Mouse (Mus musculus): ENCODE results near the gene Eri2.

DNA sequence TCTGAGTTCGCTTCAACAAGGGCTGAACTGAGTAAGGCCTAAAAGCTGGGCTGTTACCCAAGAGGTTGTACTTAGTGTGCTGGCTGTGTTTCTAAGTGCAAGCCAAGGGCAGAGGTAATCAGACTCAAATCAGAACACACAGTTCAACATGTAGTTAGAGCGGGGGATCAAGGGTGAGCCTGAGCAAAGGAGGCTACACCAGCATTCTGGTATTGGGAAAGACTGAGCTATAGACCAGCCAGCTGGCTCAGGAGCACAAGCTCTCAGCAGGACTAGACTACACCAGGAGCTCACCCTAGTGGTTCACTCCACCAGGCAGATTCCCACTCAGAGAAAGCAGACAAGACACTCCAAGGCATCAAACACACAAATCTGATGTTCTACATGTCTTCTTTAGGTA is 10.4 kb downstream of the Eri2 start:
- TF ChIP-seq EP300 (IDR thresholded peaks at IDR 0.05; ENCODE audit: low read depth) = no peak
- TF ChIP-seq CTCF (IDR thresholded peaks at IDR 0.05; ENCODE audit: low read depth) = no peak
